Mouse (Mus musculus) hindlimb bud, embryonic 11.5 days (tissue): ENCODE data around the gene Spink8.

ENCODE experiments used
- DNase-seq: peaks from one replicate; pipeline ENCODE4 v3.0.0-alpha.2; 2012; ENCODE audit warnings: low read depth, low spot score; ENCODE audit errors: extremely low spot score

Spink8 gene

GRCm38 (mm10) chr9:109866218-109866617 lies 54.1 kb downstream of the Spink8 start:
- no peak for DNase-seq

- no peak for DNase-seq
These were observed 59.0 kb downstream of the Spink8 start for GRCm38 (mm10) chr9:109870983-109871572.

GRCm38 (mm10) chr9:109874797-109875691 lies 63.0 kb downstream of the Spink8 start, which contains the start of gene Cdc25a:
Cdc25a (plus strand) TSS chr9:109875579.
- DNase-seq, result peak; percentile 93

- no peak for DNase-seq
These were observed 63.9 kb downstream of the Spink8 start for GRCm38 (mm10) chr9:109875695-109876601.
